Mouse (Mus musculus): ENCODE measurements around the gene Pamr1.

Gene Pamr1

DNA sequence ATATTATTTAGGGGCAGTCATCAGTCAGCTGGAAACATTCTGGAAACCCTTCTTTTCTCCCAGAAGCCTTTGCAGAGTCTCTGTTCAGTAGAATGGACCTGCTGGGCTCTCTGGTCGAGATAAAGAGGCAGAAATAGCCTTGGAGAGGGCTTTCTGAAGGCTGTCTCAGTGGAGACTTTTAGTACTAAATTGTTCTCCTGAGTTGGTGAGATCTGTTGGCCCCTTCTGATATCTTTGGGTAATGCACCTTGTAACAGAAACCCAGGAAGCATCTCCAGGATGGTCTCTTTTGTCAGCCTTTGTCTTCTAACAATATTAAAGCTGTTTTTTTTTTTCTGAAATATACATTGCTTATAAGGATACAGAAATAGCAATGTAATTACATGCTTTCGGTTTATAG is 111.2 kb downstream of the Pamr1 start:
- DNase-seq (ENCODE audit: low read depth, low spot score): no peak

DNA sequence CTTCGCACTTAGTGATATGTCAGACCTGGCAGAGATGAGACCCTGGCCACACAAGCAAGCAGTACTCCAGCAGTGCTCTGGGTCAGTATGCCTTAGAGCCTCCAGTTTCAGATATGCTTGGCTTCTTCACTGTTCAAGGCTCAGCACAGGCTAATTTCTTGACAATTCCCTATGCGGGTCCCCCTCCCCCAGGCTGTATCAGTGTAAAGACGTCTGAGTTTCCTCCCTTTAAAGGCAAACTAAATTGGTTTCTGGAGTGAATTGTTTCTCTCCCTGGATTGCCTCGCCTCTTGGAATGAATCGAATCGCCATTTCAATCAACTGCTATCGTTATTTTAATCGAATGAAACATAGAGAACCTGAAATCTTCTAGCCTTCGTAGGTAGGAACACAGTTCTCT is 113.1 kb downstream of the Pamr1 start:
- no peak for DNase-seq (ENCODE audit: low read depth, low spot score)

DNA sequence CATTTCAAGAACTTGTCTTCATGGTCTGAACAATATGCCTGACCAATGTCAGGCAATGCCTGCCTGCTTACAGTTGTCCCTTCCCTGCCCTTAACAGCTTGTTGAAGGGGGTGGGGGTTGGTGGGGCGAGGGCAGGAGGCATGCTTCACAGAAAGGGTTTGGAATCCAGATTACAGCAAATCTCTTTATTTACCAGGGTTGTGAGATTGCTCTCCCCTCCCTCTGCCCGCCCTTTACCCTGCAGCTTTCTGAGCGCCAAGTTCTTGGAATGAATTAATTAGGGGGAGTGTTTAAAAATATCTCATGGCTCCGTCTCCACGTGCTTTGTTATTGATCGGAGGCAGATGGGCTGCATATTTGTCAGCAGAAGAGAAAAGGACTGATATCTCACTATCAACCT is 113.5 kb downstream of the Pamr1 start:
- DNase-seq (ENCODE audit: low read depth, low spot score): no peak

DNA sequence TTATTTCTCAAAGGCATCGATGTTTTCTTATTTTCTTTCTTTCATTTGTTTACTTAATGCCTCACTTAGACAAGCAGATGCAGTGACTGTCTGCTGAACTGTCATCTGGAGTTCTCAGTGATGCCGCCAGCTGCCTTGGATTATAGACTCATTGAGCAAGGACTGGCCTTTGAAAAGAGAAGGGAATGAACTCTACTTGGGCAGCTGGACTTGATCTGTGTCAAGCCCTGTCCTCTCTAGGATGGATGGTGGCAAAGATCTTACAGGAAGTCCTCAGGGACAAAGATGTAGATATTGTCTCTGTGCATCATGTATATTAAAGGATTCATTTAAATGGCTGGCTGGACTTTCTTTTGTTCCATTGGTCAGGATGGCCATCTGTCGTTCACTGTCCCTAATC is 114.1 kb downstream of the Pamr1 start:
- DNase-seq (ENCODE audit: low read depth, low spot score): no peak

DNA sequence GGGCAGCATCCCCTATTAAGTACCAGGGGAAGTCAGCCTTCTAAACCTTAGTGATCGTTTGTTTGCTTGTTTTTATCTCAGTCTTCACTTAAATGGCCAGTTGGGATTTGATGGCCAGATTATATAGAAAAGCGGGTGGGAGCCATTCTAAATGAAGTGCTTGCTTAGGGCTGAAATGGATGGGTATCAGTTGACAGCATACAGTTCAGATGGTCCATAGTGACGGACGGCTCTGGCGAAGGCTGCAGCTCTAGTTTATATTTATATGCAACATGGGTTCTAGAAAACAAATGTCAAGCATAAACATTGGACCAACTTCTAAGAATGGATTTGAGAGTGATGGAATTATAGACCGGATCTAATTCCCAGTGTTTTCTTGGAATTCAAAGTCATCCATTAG is 118.2 kb downstream of the Pamr1 start:
- DNase-seq (ENCODE audit: low read depth, low spot score): no peak

DNA sequence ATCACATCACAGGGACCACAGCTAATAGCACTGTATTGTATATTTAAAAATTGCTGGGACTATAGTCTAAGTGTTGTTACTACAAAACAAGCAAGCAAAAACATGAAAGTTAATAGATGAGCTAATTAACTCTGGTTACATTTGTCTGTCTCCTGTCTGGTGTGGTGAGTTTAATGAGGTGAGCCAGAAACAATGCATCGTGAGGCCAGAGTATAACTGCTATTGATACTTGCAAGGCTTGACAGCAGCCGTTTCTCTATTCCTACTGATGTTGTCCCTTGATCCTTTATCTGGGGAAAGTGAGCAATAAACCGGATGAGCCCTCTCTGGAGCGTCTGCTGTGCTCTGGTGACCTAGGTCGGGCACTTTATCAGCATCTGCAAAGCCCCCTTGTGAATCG is 119.8 kb downstream of the Pamr1 start:
- DNase-seq (ENCODE audit: low read depth, low spot score): no peak

DNA sequence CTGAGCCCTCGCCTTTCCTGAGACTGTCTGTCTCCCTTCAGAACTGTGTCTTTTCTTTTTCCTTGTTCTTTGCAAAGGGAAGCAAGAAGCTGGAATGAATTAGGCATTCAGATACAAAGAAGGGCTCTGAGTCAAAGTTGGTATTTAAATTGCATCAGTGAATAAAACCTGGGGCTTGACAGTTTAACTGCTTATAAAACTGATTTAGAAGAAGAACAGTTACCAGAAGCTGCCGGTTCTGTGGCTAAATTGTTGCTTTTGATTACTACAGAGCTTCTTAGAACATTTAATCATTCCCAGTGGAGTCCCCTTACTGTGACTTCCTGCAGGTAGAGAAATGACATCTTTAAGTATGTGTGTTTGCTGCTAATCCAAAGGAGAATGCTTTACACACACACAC is 124.8 kb downstream of the Pamr1 start:
- peak; percentile 51 for DNase-seq (ENCODE audit: low read depth, low spot score)

DNA sequence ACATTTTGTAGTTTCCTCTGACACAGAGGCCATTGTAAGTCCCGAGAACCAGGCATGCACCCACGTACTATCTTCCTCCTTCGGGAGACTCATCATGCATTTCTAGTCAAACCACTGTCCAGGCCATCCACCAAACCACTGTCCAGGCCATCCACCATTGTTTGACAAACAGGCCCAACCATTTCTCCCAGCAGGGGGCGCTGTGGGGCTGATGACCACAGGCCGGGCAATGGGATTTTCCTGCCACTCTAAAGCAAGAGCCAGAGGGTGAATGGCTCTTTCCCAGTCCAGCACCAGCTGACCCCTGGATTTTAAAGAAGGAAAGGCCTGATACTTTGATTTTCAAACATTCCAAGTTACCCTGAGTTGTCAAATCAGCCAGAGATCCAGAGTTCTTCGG is 125.5 kb downstream of the Pamr1 start:
- peak; percentile 37 for DNase-seq (ENCODE audit: low read depth, low spot score)

DNA sequence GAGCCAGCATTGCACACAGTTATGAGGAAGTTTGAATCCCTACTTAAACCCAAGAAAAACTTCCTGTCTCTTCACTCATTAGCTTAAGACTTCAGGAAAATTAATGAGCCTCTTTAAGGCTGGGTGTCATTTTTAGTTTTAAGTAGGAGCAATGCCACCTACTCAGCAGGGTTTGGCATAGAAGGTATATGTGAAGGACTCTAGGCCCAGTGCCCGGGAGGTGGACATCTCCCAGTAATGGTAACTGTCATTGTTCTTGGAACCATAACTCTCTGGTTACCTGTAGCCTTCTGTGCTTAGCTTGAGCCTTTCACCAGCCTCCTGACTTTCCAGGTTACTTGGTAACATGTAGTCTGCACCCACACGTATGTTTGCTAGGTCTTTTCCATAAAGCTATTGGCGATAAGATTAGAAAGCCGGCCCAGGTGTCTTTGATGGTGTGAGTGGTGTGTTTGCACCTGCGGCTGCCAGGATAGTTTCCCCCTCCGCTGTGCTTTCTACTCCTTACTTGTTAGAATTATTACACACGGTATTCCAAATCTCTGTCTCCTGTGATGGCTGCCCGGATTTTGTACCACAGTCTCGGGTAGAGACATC is 127.0 kb downstream of the Pamr1 start:
- DNase-seq (ENCODE audit: low read depth, low spot score): no peak

DNA sequence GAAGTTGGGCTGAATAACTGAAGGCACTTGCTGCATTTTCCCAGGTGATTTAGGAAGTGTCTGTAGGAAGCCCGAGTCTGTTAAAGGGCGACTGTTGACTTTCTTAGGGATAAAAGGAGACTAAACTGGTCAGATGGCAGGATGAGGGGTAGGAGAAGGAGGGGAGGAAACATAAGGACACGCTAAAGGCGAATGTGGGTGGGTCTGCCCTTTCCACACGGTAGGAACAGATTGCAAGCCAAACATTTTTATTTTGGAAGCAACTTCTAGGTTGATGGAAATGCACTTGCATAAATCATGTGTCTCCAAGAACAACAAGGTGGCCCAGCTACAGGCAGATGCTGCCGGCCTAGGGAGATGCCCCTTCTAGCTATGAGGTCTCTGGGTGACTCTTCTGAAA is 127.6 kb downstream of the Pamr1 start:
- no peak for DNase-seq (ENCODE audit: low read depth, low spot score)

DNA sequence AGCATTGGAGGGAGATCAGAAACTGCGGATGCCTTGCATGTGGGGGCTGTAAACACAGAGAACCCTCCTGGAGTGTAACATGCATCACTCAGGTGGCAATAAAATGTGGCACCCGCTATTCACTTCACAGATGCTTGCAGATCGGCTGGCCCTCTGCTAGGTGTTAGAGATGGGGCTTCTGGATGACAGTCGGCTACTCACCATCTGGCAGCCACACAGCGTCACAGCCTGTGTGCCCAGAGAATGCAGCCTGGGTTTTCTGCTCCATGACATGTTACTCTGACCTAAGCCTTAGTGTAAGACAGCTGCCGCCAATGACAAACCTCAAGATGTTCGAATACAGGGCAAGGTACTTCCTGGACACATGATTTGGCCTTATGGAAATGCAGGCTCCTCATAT is 131.5 kb downstream of the Pamr1 start:
- DNase-seq (ENCODE audit: low read depth, low spot score): no peak

DNA sequence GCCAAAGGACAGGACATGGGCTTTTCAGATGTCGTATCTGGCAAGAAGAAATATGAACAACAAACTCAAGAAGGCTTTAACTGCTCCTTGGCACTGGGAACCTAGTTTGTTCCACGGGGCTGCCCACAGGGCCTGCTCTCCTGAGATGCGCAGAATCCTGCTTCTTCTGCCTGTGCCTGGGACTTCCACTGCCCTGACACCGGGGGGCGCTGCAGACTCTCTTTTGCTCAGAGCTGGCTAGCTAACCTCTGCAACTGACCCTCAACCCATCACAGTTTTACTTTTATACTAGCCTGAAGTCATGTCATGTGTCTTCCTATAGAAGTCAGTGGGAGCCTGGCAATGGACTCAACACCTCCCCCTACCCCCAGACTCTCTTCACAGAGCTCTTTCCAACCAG is 132.4 kb downstream of the Pamr1 start:
- no peak for DNase-seq (ENCODE audit: low read depth, low spot score)

DNA sequence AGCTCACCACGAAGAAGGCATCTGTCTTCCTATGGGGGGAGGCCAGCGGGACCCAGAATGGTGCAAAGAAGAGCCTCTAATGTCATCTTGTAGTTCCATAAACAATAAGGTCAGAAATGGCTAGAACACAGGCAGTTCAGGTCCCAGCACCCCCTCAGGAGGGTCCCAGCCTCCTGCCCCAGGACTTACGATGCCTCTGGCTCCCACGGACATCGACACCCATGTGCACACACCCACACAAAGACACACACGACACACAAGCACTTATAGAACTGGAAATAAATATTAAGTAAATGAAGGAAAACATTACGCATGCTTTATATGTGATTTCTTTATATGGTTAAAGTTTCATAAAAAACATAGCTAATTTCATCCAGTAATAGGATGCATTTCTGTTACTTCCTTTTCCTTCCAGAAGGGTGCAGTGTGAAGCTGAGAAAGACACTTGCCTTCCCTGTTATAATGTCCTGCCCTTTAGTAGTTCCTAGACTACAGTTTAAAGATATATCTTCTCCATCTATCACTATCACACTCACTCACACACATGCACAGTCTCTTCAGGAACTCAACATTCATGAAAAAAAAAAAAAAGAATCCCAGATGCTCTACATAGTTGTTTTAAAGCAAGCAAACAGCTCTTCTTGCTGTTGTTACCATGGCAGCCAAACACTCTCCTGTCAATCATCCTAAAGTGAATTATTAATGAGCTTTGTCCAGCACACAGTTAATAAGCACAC is 135.7 kb downstream of the Pamr1 start:
- no peak for DNase-seq (ENCODE audit: low read depth, low spot score)

DNA sequence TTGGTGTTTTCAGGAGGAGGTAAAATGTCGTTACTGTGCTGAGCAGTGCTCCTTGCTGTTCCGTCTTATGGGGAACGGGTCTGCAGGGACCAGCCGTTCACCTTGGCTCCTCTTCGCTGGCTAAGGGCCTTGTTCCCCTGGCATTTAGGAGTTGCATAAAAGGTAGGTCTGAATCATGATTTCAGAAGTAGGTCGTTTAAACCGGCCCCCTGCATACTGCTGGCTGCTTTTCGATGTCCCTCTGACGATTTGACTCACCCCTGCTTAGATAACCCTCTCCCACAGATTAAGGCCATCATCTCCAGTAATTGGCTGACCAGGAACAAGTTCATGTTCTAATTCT is 136.3 kb downstream of the Pamr1 start:
- no peak for DNase-seq (ENCODE audit: low read depth, low spot score)
